ENCODE assay signal across 16 mouse cellular contexts in the genomic region with DNA sequence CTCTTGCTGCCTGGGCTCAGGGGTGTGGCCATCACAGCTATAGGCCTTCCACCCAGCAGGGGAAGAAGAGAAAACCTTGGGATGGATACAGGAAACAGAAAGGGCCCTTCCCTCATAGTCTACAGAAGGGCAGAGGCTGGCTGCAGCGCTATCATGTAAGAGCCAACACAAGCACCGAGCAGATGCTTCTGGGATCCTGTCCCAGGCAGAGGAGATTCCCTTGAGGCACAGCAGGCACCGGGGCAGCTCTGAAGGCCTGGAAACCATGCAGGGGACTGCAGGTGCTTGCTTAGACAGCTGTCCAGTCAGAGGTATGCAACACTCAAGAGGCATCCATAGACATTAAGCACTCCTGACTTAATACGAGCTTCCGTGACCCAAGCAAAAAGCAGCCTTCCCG. TPM values are rescaled to one million over a fixed set of nuclear protein-coding genes. Genes with fewer than 3 reads are reported as not detected.
DNase-seq lines count a peak whose midpoint lies in the region; ATAC-seq and TF ChIP-seq lines count a peak whose summit lies in the region.
"Had no signal": no experiment of that assay in that cellular context is flagged by ENCODE, and none has a peak within 500 bp of the region (broad histone marks: within the 10 kb centered on the region; RNA-seq: fewer than 3 reads in every experiment).

No protein-coding gene starts in this region.

- no peak for TF ChIP-seq CTCF in liver, postnatal 0 days (IDR thresholded peaks at IDR 0.05; ENCODE audit: low read depth)

- H3K36me3 ChIP-seq in heart, embryonic 11.5 days (ENCODE audit: control insufficient read depth, insufficient read depth, low read length): no peaks in the 10 kb centered on the region
- H3K36me3 ChIP-seq in liver, postnatal 0 days (replicated peaks; ENCODE audit: insufficient read depth, low read length): 0 out of 2 replicates have a peak, but pooled peaks cover 3% of the 10 kb centered on the region
- no peaks in the 10 kb centered on the region for H3K36me3 ChIP-seq in limb, embryonic 10.5 days
- H3K36me3 ChIP-seq: embryonic facial prominence, embryonic 15.5 days; forebrain, embryonic 10.5 days; limb, embryonic 13.5 days; midbrain, embryonic 12.5 days had no signal

- intact Hi-C loops in heart, postnatal 36 days (cut with DNase I): no loop called here

- no peak overlapping the region for H3K4me2 ChIP-seq in heart, embryonic 11.5 days
- H3K4me2 ChIP-seq in liver, postnatal 0 days (ENCODE audit: low read depth, low read length): no peak overlapping the region
- H3K4me2 ChIP-seq: embryonic facial prominence, embryonic 15.5 days; limb, embryonic 13.5 days; midbrain, embryonic 12.5 days had no signal

- no peak for DNase-seq in heart, postnatal 36 days
- no peak for DNase-seq in liver, postnatal 0 days
- no peak for DNase-seq in liver
- peak; percentile 31 for DNase-seq in adipocyte (ENCODE audit: low spot score)
- DNase-seq in limb, embryonic 10.5 days (ENCODE audit: low spot score): no peak
- DNase-seq in adrenal gland, postnatal 14 days: no peak
- DNase-seq: cerebellum, adult 11 months; cerebellum, postnatal 14 days; embryo, embryonic 11 days; thymus, adult 18-20 months had no signal

- no peak for ATAC-seq in heart, embryonic 11.5 days (replicated peaks; ENCODE audit: insufficient number of reproducible peaks, low FRiP score, low TSS enrichment)
- ATAC-seq in liver, postnatal 0 days: no peak

- no peak overlapping the region for H3K27ac ChIP-seq in heart, embryonic 11.5 days (ENCODE audit: low read depth, low read length)
- H3K27ac ChIP-seq in liver, postnatal 0 days (ENCODE audit: low read depth): 0 out of 2 replicates have a peak overlapping the region, but pooled peaks have one; percentile 24
- H3K27ac ChIP-seq in limb, embryonic 10.5 days: peak overlapping the region; percentile 36
- H3K27ac ChIP-seq: embryonic facial prominence, embryonic 15.5 days; forebrain, embryonic 10.5 days; kidney, postnatal 0 days; limb, embryonic 13.5 days; midbrain, embryonic 12.5 days had no signal

- peaks cover 33% of the 10 kb centered on the region for H3K4me1 ChIP-seq in heart, embryonic 11.5 days (ENCODE audit: control insufficient read depth, insufficient read depth, low read length)
- peaks cover 23% of the 10 kb centered on the region for H3K4me1 ChIP-seq in liver, postnatal 0 days (ENCODE audit: insufficient read depth)
- peaks cover 43% of the 10 kb centered on the region for H3K4me1 ChIP-seq in limb, embryonic 10.5 days

- no peaks in the 10 kb centered on the region for H3K9me3 ChIP-seq in heart, embryonic 11.5 days (replicated peaks; ENCODE audit: control insufficient read depth, low read length)
- no peaks in the 10 kb centered on the region for H3K9me3 ChIP-seq in liver, postnatal 0 days (ENCODE audit: low read length)
- H3K9me3 ChIP-seq in limb, embryonic 10.5 days (replicated peaks): no peaks in the 10 kb centered on the region
- H3K9me3 ChIP-seq: embryonic facial prominence, embryonic 15.5 days; forebrain, embryonic 10.5 days; limb, embryonic 13.5 days; midbrain, embryonic 12.5 days had no signal

- TF ChIP-seq EP300 in liver, postnatal 0 days (IDR thresholded peaks at IDR 0.05; ENCODE audit: low read depth): no peak

- peak overlapping the region; percentile 10; the same call in 1 of the 2 replicates for H3K9ac ChIP-seq in heart, embryonic 11.5 days (ENCODE audit: low read depth, low read length)
- no peak overlapping the region for H3K9ac ChIP-seq in liver, postnatal 0 days (replicated peaks)
- H3K9ac ChIP-seq: embryonic facial prominence, embryonic 15.5 days; limb, embryonic 13.5 days; midbrain, embryonic 12.5 days had no signal

- WGBS in heart, embryonic 11.5 days (ENCODE audit: insufficient replicate concordance): 55% methylated on average over 6 of the region's 6 CpGs
- WGBS in liver, postnatal 0 days (ENCODE audit: insufficient replicate concordance): 76% methylated on average over 6 of the region's 6 CpGs
- 80% methylated on average over 6 of the region's 6 CpGs for WGBS in limb, embryonic 10.5 days

- H3K4me3 ChIP-seq in heart, embryonic 11.5 days (ENCODE audit: low read depth, low read length): no peak overlapping the region
- no peak overlapping the region for H3K4me3 ChIP-seq in liver, postnatal 0 days (ENCODE audit: low read depth, low read length)
- H3K4me3 ChIP-seq in limb, embryonic 10.5 days: no peak overlapping the region
- H3K4me3 ChIP-seq: embryonic facial prominence, embryonic 15.5 days; forebrain, embryonic 10.5 days; limb, embryonic 13.5 days; midbrain, embryonic 12.5 days had no signal

- no peaks in the 10 kb centered on the region for H3K27me3 ChIP-seq in heart, embryonic 11.5 days (ENCODE audit: control insufficient read depth, insufficient read depth, low read length)
- H3K27me3 ChIP-seq in liver, postnatal 0 days (ENCODE audit: insufficient read depth, low read length): no peaks in the 10 kb centered on the region
- no peaks in the 10 kb centered on the region for H3K27me3 ChIP-seq in limb, embryonic 10.5 days (ENCODE audit: low read depth, poor library complexity, severe bottlenecking)
- H3K27me3 ChIP-seq: embryonic facial prominence, embryonic 15.5 days; limb, embryonic 13.5 days; midbrain, embryonic 12.5 days had no signal

RNA-seq across cellular contexts. Expression of gene Sgsm3, which starts 56.6 kb away (rescaled TPM):
- polyA plus RNA-seq in heart, embryonic 11.5 days (2014; fragmentation: Nextera tagmentation; extraction: Ambion mirVana): 13.6 and 14.2 TPM in 2 replicates
- 10 to 100 TPM; 10.7 to 11.2 TPM for total RNA-seq in heart, postnatal 36 days (2021)
- 5.4 and 7.5 TPM in 2 replicates for polyA plus RNA-seq in liver, postnatal 0 days (2015; fragmentation: Nextera tagmentation; extraction: Ambion mirVana)
- polyA plus RNA-seq in limb, embryonic 10.5 days (2016; fragmentation: Nextera tagmentation; extraction: Ambion mirVana): 26.2 and 29.1 TPM in 2 replicates
- 17.3 and 25.8 TPM in 2 replicates for total RNA-seq in adrenal gland, postnatal 14 days (2021)
